Mouse (Mus musculus) forebrain, embryonic 11.5 days (tissue): ENCODE results near the gene Tbc1d9. TPM values are rescaled to one million over a fixed set of nuclear protein-coding genes. Genes with fewer than 3 reads are reported as not detected.
A peak's percentile ranks its signal among the peaks of the same experiment; 100 is the strongest.

Experiments used
- ATAC-seq: fragments of 200-750 bp; cut with Nextera tagmentation; replicated peaks from 2 replicates; pipeline ENCODE4 v1.8.0; 2017; ENCODE audit warnings: moderate TSS enrichment; ENCODE audit not compliant: low FRiP score
- DNase-seq: peaks from one replicate; pipeline ENCODE4 v3.0.0-alpha.2; 2017; ENCODE audit warnings: low spot score
- H3K27ac ChIP-seq: fragments of 300-500 bp; sonication (generic); 2 replicates; pipeline ENCODE4 v1.5.1; 2014; ENCODE audit warnings: low read depth, low read length
- H3K27me3 ChIP-seq: fragments of 300-500 bp; sonication (generic); 2 replicates; pipeline ENCODE4 v1.6.1; 2014; ENCODE audit warnings: mild to moderate bottlenecking, low read length, mixed read lengths; ENCODE audit not compliant: control insufficient read depth, insufficient read depth
- H3K36me3 ChIP-seq: fragments of 300-500 bp; sonication (generic); 2 replicates; pipeline ENCODE4 v1.6.1; 2014; ENCODE audit warnings: mild to moderate bottlenecking, low read length, moderate library complexity, mixed read lengths; ENCODE audit not compliant: control insufficient read depth, insufficient read depth
- H3K4me1 ChIP-seq: fragments of 300-500 bp; sonication (generic); replicated peaks from 2 replicates; pipeline ENCODE4 v1.6.1; 2014; ENCODE audit warnings: low read length, mixed read lengths; ENCODE audit not compliant: control insufficient read depth, insufficient read depth
- H3K4me2 ChIP-seq: fragments of 300-500 bp; sonication (generic); 2 replicates; pipeline ENCODE4 v1.6.1; 2014; ENCODE audit warnings: low read depth, mild to moderate bottlenecking, low read length, moderate library complexity, mixed read lengths; ENCODE audit not compliant: severe bottlenecking
- H3K4me3 ChIP-seq: fragments of 300-500 bp; sonication (generic); 2 replicates; pipeline ENCODE4 v1.5.1; 2014; ENCODE audit warnings: low read depth, low read length
- H3K9ac ChIP-seq: fragments of 300-500 bp; sonication (generic); 2 replicates; pipeline ENCODE4 v1.6.1; 2014; ENCODE audit warnings: low read length
- H3K9me3 ChIP-seq: fragments of 300-500 bp; sonication (generic); 2 replicates; pipeline ENCODE4 v1.6.1; 2016; ENCODE audit warnings: low read length, mixed read lengths; ENCODE audit not compliant: control insufficient read depth
- WGBS: fragments of 180-500 bp; shearing (Covaris S2); extraction: QIAGEN DNeasy Blood & Tissue Kit; methylation state at CpG from one replicate; pipeline ENCODE4 v1.1.7; 2014; 5-methylcytosine and 5-hydroxymethylcytosine counted together
- polyA plus RNA-seq: library from polyadenylated mRNA; unstranded; fragments of >200 nt; fragmentation: Nextera tagmentation; extraction: Ambion mirVana; gene quantifications from 2 replicates; pipeline ENCODE4 v1.2.1, GENCODE M21; 2014

Tbc1d9 gene
- polyA plus RNA-seq, 1 experiment from 2014 or later = 7.6 TPM

DNA sequence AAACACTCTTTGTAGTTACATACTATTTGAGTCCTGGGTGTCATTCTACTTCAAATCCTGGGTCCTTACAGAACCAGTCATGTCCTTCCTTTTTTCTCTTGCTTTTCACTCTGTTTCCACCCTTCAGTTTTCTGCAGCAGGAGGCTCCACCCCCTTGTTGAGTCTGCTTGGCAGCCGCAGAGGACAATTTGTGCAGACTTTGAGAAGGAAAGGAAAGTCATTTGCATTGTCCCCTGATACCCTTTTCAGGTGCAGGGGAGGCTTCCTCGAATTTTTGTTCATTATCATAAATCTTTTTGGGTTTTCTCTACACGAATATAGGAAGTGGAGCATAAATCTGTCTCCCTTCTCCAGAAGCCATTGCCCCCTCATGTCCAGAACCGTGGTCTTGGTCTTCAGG lies 12.7 kb upstream of the Tbc1d9 start:
- ATAC-seq = no peak
- no peak for DNase-seq
- no peaks in the 10 kb centered on the region for H3K9me3 ChIP-seq
- WGBS = 74% methylated on average over 4 of the region's 4 CpGs
- H3K4me2 ChIP-seq = no peak overlapping the region
- H3K36me3 ChIP-seq = no peaks in the 10 kb centered on the region
- H3K4me3 ChIP-seq = no peak overlapping the region
- H3K27me3 ChIP-seq = no peaks in the 10 kb centered on the region
- no peak overlapping the region for H3K9ac ChIP-seq
- no peak overlapping the region for H3K27ac ChIP-seq
- H3K4me1 ChIP-seq = no peaks in the 10 kb centered on the region

DNA sequence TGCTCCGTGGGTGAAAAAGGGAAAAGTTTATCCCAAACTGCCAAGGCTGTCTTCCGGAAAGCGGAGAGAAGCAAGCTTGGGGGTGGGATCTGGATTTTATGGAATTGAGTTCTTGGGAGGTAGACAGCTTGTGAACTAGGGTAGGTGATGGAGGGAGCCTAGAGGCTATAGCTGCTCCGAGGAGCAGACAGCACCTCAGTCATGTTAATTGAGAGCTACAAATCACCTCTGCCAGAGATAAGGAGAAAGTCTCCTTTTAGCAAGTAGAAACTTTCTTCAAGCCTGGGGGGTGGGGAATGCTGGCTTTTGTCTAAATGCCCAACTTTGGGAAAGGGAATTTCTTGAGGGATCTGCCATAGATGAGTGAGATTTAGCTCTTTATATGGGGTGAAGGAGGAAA lies 10.0 kb upstream of the Tbc1d9 start:
- Histone ChIP-seq H3K4me2 (no peak overlapping the region), H3K27me3 (no peaks in the 10 kb centered on the region), H3K27ac (no peak overlapping the region), H3K4me3 (no peak overlapping the region), H3K9ac (no peak overlapping the region), H3K9me3 (no peaks in the 10 kb centered on the region), H3K36me3 (no peaks in the 10 kb centered on the region), H3K4me1 (no peaks in the 10 kb centered on the region)
- ATAC-seq = no peak
- 53% methylated on average over 4 of the region's 4 CpGs for WGBS
- DNase-seq = no peak

DNA sequence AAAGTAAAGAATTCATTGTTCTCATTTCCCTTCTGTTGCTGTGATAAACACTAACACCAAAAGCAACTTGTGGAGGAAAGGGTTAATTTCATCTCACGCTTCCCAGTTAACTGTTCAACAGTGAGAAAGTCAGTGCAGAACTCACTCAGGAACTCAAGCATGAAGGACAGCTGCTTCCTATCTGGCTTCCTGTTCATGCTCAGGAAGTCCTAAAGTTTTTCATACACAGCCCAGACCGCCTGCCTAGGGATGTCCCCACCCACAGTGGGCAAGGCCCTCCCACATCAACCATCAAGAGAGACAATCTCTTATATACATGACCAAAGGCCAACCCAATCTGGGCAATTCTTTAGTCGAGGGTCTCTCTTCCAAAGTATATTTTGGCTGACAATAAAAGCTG lies 6.2 kb upstream of the Tbc1d9 start:
- ATAC-seq = no peak
- H3K4me3 ChIP-seq = no peak overlapping the region
- WGBS = 80% methylated on average over 3 of the region's 3 CpGs
- H3K27ac ChIP-seq = no peak overlapping the region
- H3K36me3 ChIP-seq = no peaks in the 10 kb centered on the region
- DNase-seq = no peak
- H3K9me3 ChIP-seq = no peaks in the 10 kb centered on the region
- H3K9ac ChIP-seq = no peak overlapping the region
- H3K4me1 ChIP-seq = no peaks in the 10 kb centered on the region
- no peak overlapping the region for H3K4me2 ChIP-seq
- H3K27me3 ChIP-seq = no peaks in the 10 kb centered on the region

- Histone ChIP-seq H3K27me3 (no peaks in the 10 kb centered on the region), H3K4me1 (no peaks in the 10 kb centered on the region), H3K9me3 (no peaks in the 10 kb centered on the region), H3K27ac (no peak overlapping the region), H3K4me3 (no peak overlapping the region), H3K4me2 (no peak overlapping the region), H3K9ac (no peak overlapping the region), H3K36me3 (no peaks in the 10 kb centered on the region)
- WGBS = 58% methylated on average over 1 of the region's 1 CpGs
- no peak for ATAC-seq
- DNase-seq = no peak
Observed at GRCm38 (mm10) chr8:83159615-83160014, 5.5 kb upstream of the Tbc1d9 start.

- no peak overlapping the region for H3K9ac ChIP-seq
- 67% methylated on average over 2 of the region's 2 CpGs for WGBS
- H3K4me3 ChIP-seq = no peak overlapping the region
- no peak for DNase-seq
- no peak overlapping the region for H3K27ac ChIP-seq
- H3K4me1 ChIP-seq = no peaks in the 10 kb centered on the region
- no peak overlapping the region for H3K4me2 ChIP-seq
- H3K27me3 ChIP-seq = no peaks in the 10 kb centered on the region
- ATAC-seq = no peak
- H3K9me3 ChIP-seq = no peaks in the 10 kb centered on the region
- no peaks in the 10 kb centered on the region for H3K36me3 ChIP-seq
Observed at GRCm38 (mm10) chr8:83160613-83161012, 4.5 kb upstream of the Tbc1d9 start.

DNA sequence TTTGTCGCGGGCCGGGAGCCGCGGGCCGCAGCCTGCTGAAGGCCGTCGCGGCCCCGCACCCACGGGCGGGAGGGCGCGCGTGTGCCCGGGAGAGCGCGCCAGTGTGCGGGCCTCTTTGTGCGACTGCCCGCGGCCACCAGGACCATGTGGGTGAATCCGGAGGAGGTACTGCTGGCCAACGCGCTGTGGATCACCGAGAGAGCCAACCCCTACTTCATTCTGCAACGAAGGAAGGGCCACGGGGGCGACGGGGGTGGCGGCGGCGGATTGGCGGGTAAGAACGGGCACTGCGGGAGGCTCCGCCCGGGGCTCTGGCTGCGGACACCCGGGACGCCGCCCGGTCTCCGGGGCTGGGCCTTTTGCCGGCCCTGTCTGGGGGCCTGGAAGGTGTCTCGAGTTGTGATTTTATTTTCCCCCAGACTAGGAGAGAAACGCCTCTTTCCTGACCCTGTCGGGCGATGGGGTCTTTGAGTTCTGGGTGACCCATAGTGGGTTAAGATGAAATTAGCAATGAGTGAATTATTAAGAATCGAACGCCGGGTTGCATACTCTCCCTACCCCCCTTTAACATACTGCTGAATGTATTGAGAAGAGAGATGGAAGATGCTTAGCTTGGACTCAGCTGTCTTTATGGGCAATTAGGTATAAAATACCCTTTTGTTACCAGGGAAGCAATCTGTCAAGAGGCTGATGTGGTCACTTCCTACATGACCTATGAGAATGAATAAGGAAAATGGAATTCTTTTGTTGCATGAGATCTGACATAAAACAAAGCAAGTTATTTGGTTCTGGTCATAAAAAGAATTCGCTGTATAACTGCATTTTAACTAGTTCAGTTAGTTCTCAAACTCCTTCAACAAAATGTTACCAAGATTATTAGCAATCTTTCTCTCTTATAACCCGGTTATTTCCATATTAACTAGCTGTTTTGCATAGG lies 1.0 kb downstream of the Tbc1d9 start, which contains the start of gene Gm10645:
Gene Gm10645, minus strand, starts transcription at position 240 of the 937 bp plus-strand sequence.
- Histone ChIP-seq H3K4me3 (peak within 1 kb of the TSS; percentile 80), H3K27ac (peak within 1 kb of the TSS; percentile 80), H3K9me3 (no peaks in the 10 kb centered on the region), H3K36me3 (no peaks in the 10 kb centered on the region), H3K4me1 (no peaks in the 10 kb centered on the region), H3K27me3 (no peaks in the 10 kb centered on the region), H3K9ac (peak within 1 kb of the TSS; percentile 97), H3K4me2 (peak within 1 kb of the TSS; percentile 77)
- WGBS = 2% methylated on average over 54 of the region's 54 CpGs
- peak; percentile 75 for DNase-seq
- peak; percentile 67 for ATAC-seq

DNA sequence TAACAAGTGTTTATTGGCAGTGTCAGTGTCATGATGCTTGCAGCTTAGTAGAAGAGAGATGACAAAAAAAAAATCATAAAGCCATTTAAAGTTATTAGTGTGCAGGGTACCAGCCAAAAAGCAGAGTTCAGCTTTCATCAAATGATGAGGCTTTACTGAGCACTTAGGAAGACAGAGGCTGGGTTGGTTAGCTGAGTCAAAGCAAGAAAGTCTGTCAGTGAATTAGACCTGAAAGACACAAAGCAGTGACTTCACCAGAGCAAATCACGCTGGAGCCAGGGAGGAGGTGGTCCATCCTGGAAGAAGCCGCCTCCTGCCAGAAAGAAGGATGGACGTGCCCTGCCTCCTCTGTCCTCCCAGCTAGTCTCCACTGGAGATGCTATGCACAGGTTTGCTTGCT lies 2.8 kb downstream of the Tbc1d9 start:
- DNase-seq (no peak), ATAC-seq (no peak)
- Histone ChIP-seq H3K27ac (no peak overlapping the region), H3K4me3 (no peak overlapping the region), H3K4me1 (no peaks in the 10 kb centered on the region), H3K27me3 (no peaks in the 10 kb centered on the region), H3K9ac (no peak overlapping the region), H3K4me2 (peak overlapping the region; percentile 77; the same call in 1 of the 2 replicates), H3K36me3 (no peaks in the 10 kb centered on the region), H3K9me3 (no peaks in the 10 kb centered on the region)
- WGBS = 41% methylated on average over 3 of the region's 3 CpGs

- Histone ChIP-seq H3K27me3 (no peaks in the 10 kb centered on the region), H3K4me1 (no peaks in the 10 kb centered on the region), H3K4me3 (no peak overlapping the region), H3K4me2 (no peak overlapping the region), H3K36me3 (no peaks in the 10 kb centered on the region), H3K9ac (no peak overlapping the region), H3K27ac (no peak overlapping the region), H3K9me3 (no peaks in the 10 kb centered on the region)
- WGBS = 87% methylated on average over 3 of the region's 3 CpGs
- no peak for DNase-seq
- ATAC-seq = no peak
Observed at GRCm38 (mm10) chr8:83169127-83169526, 4.0 kb downstream of the Tbc1d9 start.

DNA sequence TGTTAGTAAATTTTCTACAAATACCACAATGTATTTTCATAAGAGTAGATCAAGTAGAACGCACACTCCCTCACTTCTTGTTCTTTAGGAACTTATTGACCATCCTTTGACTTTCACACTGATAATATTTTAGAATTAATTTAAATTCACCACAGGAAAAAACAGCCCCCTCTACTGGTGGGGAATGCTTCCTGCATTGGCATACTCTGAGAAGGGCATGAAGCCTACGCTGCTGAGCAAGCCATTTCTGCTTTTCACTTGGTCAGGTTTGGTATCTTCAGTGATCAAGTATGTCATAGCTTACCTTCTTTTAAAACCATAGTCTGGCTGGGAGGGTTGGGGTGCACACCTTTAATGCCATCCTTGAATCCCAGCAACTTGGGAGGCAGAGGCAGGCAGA lies 4.6 kb downstream of the Tbc1d9 start:
- Histone ChIP-seq H3K9ac (no peak overlapping the region), H3K4me3 (no peak overlapping the region), H3K27me3 (no peaks in the 10 kb centered on the region), H3K9me3 (no peaks in the 10 kb centered on the region), H3K36me3 (no peaks in the 10 kb centered on the region), H3K27ac (no peak overlapping the region), H3K4me1 (no peaks in the 10 kb centered on the region), H3K4me2 (no peak overlapping the region)
- WGBS = 90% methylated on average over 2 of the region's 2 CpGs
- DNase-seq (no peak), ATAC-seq (no peak)
